Mouse (Mus musculus) heart, postnatal 10 days (tissue): ENCODE results near the gene Clic1. TPM values are rescaled to one million over a fixed set of nuclear protein-coding genes. Genes with fewer than 3 reads are reported as not detected.

ENCODE experiments used
- DNase-seq, 2 experiments: peaks; one replicate each; pipeline ENCODE4 v3.0.0; 2021
- intact Hi-C: fragments of 180-260 bp; cut with DNase I; formaldehyde crosslinking; loops from one replicate; pipeline ENCODE4 v1.15.1; 2025
- total RNA-seq, 2 experiments: library from RNA; stranded (reverse); gene quantifications; 2 replicates each; pipeline ENCODE4 v1.2.3; 2021

Clic1 gene
- total RNA-seq, 2 experiments from 2014 or later: 115 to 118 TPM

GRCm38 (mm10) chr17:35083929-35084497 lies 34.2 kb downstream of the Clic1 start:
- intact Hi-C loops: no loop called here
- DNase-seq: no peak

- no peak for DNase-seq
- intact Hi-C loops: no loop called here
Observed at GRCm38 (mm10) chr17:35085208-35085865, 35.6 kb downstream of the Clic1 start, which contains the start of gene Ly6g6f. TSS of gene Ly6g6f (minus strand) at chr17:35085610.

GRCm38 (mm10) chr17:35088151-35088550 lies 38.4 kb downstream of the Clic1 start:
- no peak for DNase-seq
- intact Hi-C loops: loop anchor here (2.0 kb wide), 1 partner anchor 29 kb away; the partner anchor contains the start of gene Ddah2

- intact Hi-C loops: loop anchor here (2.0 kb wide), 1 partner anchor 30 kb away; the partner anchor contains the start of gene Ddah2
- peak; percentile 96 for DNase-seq
Observed at GRCm38 (mm10) chr17:35088825-35089644, 39.3 kb downstream of the Clic1 start, which contains the start of gene Abhd16a. TSS of gene Abhd16a (plus strand) at chr17:35089263.

- intact Hi-C loops: loop anchor here (2.0 kb wide), 1 partner anchor 30 kb away; the partner anchor contains the start of gene Gpank1
- peak; percentile 35 to 46 for DNase-seq
Observed at GRCm38 (mm10) chr17:35090166-35090932, 40.6 kb downstream of the Clic1 start.

- intact Hi-C loops: no loop called here
Observed at GRCm38 (mm10) chr17:35092403-35093198, 42.8 kb downstream of the Clic1 start.

GRCm38 (mm10) chr17:35094475-35095365 lies 45.0 kb downstream of the Clic1 start:
- intact Hi-C loops: no loop called here
- DNase-seq: no peak

More at GRCm38 (mm10) chr17:35092403-35093198, 42.8 kb downstream of the Clic1 start:
- DNase-seq: no peak

GRCm38 (mm10) chr17:35096597-35096996 lies 46.8 kb downstream of the Clic1 start:
- intact Hi-C loops: no loop called here
- DNase-seq: no peak

GRCm38 (mm10) chr17:35097164-35097655 lies 47.4 kb downstream of the Clic1 start:
- intact Hi-C loops: no loop called here
- peak in 1 of 2 experiments; percentile 41 for DNase-seq

- DNase-seq: no peak
- intact Hi-C loops: no loop called here
Observed at GRCm38 (mm10) chr17:35100196-35100765, 50.5 kb downstream of the Clic1 start.

- intact Hi-C loops: no loop called here
- no peak for DNase-seq
Observed at GRCm38 (mm10) chr17:35101161-35101560, 51.4 kb downstream of the Clic1 start.

- DNase-seq: no peak
- intact Hi-C loops: no loop called here
Observed at GRCm38 (mm10) chr17:35102299-35102698, 52.5 kb downstream of the Clic1 start.

- intact Hi-C loops: no loop called here
- no peak for DNase-seq
Observed at GRCm38 (mm10) chr17:35103221-35103690, 53.5 kb downstream of the Clic1 start.

GRCm38 (mm10) chr17:35104079-35104478 lies 54.3 kb downstream of the Clic1 start:
- no peak for DNase-seq
- intact Hi-C loops: no loop called here

- no peak for DNase-seq
- intact Hi-C loops: loop anchor here (5.0 kb wide), 1 partner anchor 42 kb away; no protein-coding TSS in a partner anchor
Observed at GRCm38 (mm10) chr17:35104754-35105153, 55.0 kb downstream of the Clic1 start.

- intact Hi-C loops: loop anchor here (1.0 to 5.0 kb wide), 2 partner anchors 44 to 85 kb away; no protein-coding TSS in a partner anchor
- peak; percentile 47 to 50 for DNase-seq
Observed at GRCm38 (mm10) chr17:35105740-35106389, 56.1 kb downstream of the Clic1 start.

- no peak for DNase-seq
- intact Hi-C loops: loop anchor here (1.0 to 5.0 kb wide), 2 partner anchors 44 to 85 kb away; no protein-coding TSS in a partner anchor
Observed at GRCm38 (mm10) chr17:35106522-35106921, 56.8 kb downstream of the Clic1 start.
